Mouse (Mus musculus) megakaryocyte-erythroid progenitor cell, adult 5 weeks (primary cell): ENCODE data around the gene Cyp3a11. TPM values are rescaled to one million over a fixed set of nuclear protein-coding genes. Genes with fewer than 3 reads are reported as not detected.

ENCODE experiments used
- polyA plus RNA-seq: library from polyadenylated mRNA; stranded (reverse); fragments of >175 nt; gene quantifications from 2 replicates; pipeline ENCODE4 v1.2.3, GENCODE M21; 2012

Gene Cyp3a11
- polyA plus RNA-seq, result not detected in 2 replicates

DNA sequence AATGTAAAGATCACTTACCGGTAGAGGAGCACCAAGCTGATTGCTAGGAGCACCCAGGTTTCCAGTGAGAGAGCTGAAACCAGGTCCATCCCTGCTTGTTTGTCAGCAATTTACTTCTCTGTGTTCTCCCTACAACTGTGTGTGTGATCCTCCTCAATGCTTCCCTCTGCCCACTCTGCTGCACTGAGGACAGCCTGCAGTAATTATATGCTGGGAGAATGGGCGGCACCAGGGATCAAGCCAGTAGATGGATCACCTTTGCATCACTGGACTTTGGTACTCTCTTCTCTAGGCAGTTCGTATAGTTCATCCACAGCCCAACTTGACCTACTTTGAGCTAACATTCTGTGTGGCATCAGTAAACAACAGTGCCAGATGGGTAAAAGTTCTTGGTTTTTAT, at the start of gene Cyp3a11:
Gene Cyp3a11, minus strand, starts transcription at position 277 of the 400 bp plus-strand sequence.

DNA sequence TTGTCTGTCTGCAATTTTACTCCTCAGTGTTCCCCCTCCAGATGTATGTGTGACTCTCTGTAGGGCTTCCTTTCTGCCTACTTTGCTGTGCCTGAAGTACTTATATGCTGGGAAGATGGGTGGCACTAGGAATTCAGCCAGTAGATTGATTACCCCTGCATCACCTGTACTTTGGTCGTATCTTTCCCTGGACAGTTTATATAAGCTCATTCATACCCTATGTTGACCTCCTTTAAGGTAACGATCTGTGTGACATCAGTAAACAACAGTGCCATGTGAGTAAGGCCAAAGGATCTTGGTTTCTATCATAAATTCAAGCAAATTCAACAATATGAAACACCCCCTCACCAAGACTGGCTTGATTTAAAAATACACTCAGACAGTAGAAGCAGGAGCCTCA, 74.0 kb downstream of the Cyp3a11 start, which contains the start of gene Cyp3a44:
Gene Cyp3a44, minus strand, starts transcription at position 79 of the 400 bp plus-strand sequence.

Other genes starting within 250 kb of the Cyp3a11 start
- gene Cyp3a41a, start 159.8 kb downstream of the Cyp3a11 start, polyA plus RNA-seq, result not detected in 2 replicates
- not detected in 2 replicates for gene Cyp3a44, start 74.1 kb downstream of the Cyp3a11 start, polyA plus RNA-seq
- not detected in 2 replicates for gene Cyp3a25, start 129.7 kb upstream of the Cyp3a11 start, polyA plus RNA-seq
- gene Cyp3a59, start 199.3 kb upstream of the Cyp3a11 start, polyA plus RNA-seq, result not detected in 2 replicates